Mouse (Mus musculus) layer of hippocampus, postnatal 10 days (tissue): ENCODE results near the gene Uggt1. TPM values are rescaled to one million over a fixed set of nuclear protein-coding genes. Genes with fewer than 3 reads are reported as not detected.

ENCODE experiments used
- DNase-seq, 2 experiments: peaks; one replicate each; pipeline ENCODE4 v3.0.0; 2021; ENCODE audit warnings: low spot score in 2 of 2
- long read RNA-seq: library from polyadenylated mRNA; stranded (forward); transcript quantifications from one replicate; pipeline ENCODE4 v2.0.0, GENCODE M21; 2023
- total RNA-seq, 2 experiments: library from RNA; stranded (reverse); gene quantifications; 2 replicates each; pipeline ENCODE4 v1.2.3; 2021

Gene Uggt1
- total RNA-seq: 10 to 100 TPM; 42.3 to 46.1 TPM
- long read RNA-seq, full-length matches to known transcripts: 2 of 12 reads
- long read RNA-seq, partial matches to known transcripts: 4 of 12 reads
- long read RNA-seq, other reads (novel, unspliced or antisense): 6 of 12 reads

GRCm38 (mm10) chr1:36244058-36244827, at the start of gene Uggt1:
Uggt1 (minus strand) TSS chr1:36244720.
- DNase-seq: peak; percentile 87 to 90

DNA sequence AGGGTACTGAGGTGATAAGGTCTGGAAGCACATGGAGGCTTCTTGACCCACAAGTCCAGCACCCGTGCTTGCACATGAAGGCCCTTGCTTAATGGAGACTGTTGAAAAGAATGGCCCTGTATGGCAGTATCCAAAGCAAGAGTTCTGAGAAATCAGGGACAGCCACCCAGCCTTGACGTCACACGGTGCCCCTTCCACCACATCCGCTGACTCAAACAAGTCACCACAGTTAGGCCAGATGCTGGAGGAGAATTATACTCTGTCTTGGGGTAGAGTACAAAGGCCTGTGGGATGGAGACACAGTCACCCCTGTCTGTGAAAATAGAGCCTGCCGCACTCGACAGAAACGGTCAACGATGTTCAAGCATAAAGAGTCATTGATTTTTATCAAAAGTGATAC, 49.0 kb upstream of the Uggt1 start:
- no peak for DNase-seq

GRCm38 (mm10) chr1:36281849-36282248, 37.3 kb upstream of the Uggt1 start:
- no peak for DNase-seq

GRCm38 (mm10) chr1:36280938-36281337, 36.4 kb upstream of the Uggt1 start:
- DNase-seq: no peak

DNA sequence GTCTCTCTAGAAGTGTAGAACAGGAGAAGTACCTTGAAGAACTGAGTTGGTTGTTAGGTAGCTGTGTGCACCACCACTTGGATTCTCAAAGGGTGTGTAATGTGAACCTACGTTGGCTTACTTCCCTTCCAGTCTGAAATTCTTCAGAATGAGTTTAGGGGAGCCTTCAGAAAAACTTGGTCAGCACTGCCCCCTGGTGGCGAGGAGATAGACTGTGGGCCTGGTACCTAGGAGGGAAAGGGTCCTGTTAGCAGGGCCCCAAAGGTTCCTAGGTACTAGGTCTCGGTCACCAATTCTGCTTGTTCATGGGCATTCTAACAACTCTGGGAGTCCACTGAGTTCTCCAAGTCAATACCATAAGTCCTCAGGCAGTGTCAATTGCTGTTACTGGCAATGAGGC, 34.7 kb upstream of the Uggt1 start:
- DNase-seq: peak; percentile 87

DNA sequence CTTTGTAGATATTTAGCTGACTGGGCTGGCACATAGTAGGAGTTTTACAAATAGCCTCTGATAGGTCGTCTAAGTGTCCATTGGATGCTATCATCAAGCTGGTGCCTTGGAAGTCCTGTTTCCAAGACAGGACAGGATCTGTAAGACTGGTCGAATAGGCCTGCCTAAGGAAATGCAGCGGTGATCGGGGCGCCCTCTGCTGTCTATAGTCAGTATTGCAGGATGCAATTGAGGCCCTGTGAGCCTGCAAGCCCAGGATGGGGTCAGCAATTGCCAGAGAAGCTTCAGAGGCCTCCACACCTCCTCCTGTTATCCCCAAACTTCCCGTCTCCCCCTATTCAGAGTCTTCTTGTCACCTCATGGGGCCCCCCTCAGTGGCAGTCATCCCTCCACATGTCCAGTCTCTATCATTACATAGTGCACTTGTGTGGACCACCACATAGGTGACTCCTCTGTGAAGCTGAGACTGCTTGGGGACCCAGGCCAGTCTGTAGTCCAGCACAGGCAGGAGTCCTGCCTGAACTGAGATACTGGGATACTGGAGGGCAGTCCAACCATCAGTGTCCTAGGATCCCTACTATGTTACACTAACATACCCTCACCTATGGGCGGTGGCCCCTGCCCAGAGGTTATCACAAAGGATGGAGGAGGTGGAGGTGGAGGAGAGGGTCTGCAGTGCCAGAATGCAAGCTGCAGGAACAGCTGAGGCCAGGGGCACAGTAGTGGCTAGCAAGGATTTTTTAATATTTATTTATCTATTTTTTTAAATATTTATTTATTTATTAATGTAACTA, 32.9 kb upstream of the Uggt1 start:
- peak; percentile 84 for DNase-seq

GRCm38 (mm10) chr1:36275635-36276389, 31.3 kb upstream of the Uggt1 start:
- no peak for DNase-seq

- no peak for DNase-seq
Observed at GRCm38 (mm10) chr1:36274455-36274854, 29.9 kb upstream of the Uggt1 start, which contains the start of gene Neurl3. Neurl3 (minus strand) TSS chr1:36274679.

DNA sequence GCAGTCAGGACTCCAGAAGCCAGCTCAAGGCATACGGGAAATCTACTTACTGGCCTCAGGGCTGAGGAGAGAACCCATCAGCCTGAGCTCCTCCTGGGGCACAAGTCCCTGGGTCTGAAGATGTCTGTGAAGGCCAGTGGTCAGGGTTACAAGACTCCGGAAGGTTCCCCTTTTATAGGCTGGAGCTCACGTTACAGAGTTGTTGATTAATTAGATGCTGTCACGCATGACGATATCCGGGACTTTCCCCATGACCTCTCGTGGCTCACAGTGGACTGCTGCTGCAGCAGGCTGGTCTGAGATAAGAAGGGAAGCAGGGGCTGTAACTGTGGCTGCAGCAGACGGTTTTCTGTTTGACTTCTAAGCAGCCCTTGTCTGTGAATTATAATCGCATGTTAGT, 28.8 kb upstream of the Uggt1 start:
- DNase-seq: no peak

- no peak for DNase-seq
Observed at GRCm38 (mm10) chr1:36272546-36272945, 28.0 kb upstream of the Uggt1 start.

DNA sequence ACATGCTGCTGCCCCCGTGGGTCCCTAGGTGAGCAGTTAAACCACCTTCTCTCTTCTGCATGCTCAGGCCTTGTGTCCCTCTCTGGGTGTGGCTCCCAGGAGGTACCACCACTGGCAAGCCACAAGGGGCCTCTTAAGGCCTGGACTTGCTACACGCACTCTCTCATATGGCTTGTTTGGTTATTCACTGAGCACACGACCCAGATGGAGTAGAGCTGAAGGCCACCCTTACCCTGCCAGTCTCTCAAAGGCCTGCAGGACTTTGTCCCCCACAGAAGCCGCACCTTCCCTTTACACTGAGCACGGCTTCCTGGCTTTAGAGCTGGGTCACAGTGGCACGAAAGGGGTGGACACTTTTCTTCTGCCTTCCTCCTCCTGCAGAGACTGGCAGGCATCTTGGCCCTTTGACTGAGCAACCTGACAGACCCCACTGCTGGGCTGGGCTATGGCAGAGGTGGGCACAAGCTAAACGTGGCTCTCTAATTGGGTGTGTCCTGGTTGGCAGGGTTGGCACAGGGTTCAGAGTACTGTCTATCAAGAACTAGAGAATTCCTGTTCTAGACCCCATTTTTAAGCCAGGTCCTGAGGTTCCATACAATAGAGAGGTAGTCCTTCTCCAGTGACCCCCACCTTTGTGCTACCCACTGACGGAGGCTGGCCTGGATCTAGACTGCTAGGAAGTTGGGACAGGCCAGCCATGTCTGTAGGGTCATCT, 27.2 kb upstream of the Uggt1 start:
- no peak for DNase-seq

DNA sequence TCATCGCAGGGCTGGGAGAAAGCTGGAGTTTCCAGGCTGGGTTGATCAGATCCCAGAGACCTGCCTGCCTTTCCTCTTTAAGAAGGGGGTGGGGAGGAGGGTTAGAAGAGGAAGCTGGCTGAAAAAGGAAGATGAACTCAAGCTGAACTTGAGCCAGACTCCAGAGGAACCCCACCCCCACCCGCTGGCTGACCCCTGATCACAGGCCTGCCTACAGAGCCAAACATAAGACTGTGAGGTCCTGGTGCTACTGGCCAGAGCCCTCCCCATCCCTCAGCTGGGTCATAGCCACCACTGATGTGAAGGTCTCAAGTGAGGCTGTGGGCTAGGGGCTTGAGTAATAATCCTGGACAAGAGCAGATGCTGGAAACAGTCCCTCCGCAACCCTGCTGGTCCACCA, 26.1 kb upstream of the Uggt1 start:
- no peak for DNase-seq

GRCm38 (mm10) chr1:36269121-36269795, 24.7 kb upstream of the Uggt1 start:
- DNase-seq: no peak

GRCm38 (mm10) chr1:36267595-36267994, 23.1 kb upstream of the Uggt1 start:
- no peak for DNase-seq

DNA sequence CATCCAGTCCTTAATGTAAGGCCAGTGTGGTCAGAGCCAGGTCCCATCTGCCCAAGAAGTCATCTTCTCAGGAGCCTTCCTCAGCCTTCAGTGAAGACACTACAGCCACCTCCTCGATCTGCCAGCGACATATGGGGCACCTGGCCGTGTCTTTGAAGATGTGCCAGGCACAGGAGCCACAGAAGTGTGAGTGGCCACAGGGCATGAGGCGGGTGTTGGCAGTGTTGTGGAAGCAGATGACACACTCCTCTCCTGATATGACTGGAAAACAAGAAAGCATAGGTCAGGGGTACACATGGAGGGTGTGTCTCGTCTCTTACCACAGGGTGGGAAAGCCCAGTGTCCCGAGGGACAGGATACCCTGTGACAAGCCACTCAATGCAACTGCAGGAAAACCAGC, 21.8 kb upstream of the Uggt1 start:
- DNase-seq: no peak

- DNase-seq: no peak
Observed at GRCm38 (mm10) chr1:36263833-36264488, 19.4 kb upstream of the Uggt1 start.

DNA sequence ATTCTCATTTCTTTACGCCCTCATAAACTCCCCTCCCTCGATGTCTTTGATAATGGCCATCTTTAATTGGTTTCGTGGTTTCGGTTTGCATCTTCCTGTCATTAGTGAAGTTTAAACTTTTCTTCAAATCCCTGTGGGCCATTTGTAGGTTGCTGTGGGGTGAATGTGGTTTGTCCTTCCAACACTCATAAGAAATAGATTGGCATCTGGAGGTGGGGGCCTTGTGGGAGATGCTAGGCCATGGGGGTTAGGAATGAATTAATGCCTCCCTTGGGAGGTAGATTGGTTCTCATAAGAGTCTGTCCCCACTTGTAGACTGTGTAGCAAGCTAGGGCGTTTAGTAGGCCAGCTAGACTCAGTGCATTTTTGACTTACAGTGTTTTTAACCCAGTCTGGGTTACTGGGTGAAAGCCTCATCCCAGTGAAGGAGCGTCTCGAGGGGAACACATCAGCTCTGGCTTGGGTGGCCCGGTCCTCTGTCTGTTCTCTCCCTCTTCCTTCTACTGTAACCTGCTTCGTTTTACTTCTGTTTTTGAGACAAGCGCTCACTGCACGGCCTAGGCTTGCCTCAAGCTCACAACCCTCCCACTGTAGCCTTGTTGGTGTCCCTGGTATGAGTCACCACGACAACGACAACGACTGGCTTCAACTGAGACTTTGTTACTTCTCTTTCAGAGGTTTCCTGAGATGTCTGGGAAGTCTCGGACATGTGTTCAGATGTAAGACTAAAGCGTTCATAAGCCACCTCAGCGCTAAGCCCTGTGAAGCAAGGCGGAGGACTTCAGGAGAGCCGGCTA, 17.4 kb upstream of the Uggt1 start:
- no peak for DNase-seq

DNA sequence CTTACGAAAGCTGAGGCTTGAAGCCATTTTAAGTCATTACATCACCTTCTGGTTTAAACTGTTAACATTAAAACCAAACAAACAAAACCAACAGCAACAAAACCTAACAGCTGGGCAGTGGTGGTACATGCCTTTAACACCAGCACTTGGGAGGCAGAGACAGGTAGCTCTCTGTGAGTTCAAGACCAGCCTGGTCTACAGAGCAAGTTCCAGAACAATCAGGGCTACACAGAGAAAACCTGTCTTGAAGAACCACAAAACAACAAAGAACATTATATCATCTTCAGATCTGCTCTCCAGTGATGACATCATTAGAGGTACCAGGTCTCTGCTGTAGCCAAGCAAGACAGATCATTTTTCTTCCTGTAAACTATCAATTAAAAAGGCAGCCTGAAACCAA, 15.9 kb upstream of the Uggt1 start:
- no peak for DNase-seq

DNA sequence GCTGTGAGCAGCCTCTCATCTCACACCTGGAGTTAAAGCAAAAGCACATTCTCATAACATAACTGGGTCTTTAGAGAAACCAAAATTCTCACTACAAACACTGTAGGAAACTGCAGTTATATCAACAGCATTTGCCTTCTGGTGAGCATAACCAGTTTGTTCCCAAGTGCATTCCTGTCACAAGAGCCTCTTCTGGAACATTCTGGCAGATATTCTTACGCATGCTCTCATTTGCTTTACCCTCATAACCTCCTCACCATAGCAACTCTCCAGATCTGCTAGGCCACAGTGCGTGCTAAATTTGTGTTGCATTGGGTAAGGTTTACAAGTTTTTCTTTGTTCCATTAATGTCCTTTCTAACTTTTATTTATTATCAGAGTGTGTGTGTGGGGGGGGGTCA, 14.8 kb upstream of the Uggt1 start:
- DNase-seq: no peak
